Mouse (Mus musculus): ENCODE measurements around the gene Krt23. TPM values are rescaled to one million over a fixed set of nuclear protein-coding genes. Genes with fewer than 3 reads are reported as not detected.

Krt23 gene
- polyA plus RNA-seq, 1 experiment from 2014 or later: not detected

DNA sequence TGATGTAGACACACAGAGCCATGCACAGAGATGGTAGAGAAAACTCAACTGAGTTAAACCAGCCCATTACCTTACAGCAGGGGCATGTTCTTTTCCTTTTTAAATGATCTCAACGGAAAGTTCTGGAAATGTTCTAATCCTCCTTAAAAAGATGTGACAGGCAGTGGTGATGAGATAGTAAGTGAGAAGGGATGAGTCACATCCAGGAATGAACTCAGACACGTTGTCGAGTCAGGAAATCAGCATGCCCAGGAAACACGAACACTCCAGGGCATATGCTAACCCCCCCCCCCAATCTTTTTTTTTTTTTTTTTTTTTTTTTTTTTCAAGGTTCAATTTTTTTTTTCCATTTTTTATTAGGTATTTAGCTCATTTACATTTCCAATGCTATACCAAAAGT is 20.5 kb downstream of the Krt23 start:
- Histone ChIP-seq H3K9me3 (no peaks in the 10 kb centered on the region), H3K27me3 (ENCODE audit: insufficient read depth, poor library complexity, severe bottlenecking) (no peaks in the 10 kb centered on the region), H3K36me3 (no peaks in the 10 kb centered on the region), H3K4me1 (replicated peaks) (no peaks in the 10 kb centered on the region), H3K27ac (no peak overlapping the region), H3K4me3 (no peak overlapping the region)
- no peak for DNase-seq (ENCODE audit: low spot score)
- 88% methylated on average over 4 of the region's 4 CpGs for WGBS

DNA sequence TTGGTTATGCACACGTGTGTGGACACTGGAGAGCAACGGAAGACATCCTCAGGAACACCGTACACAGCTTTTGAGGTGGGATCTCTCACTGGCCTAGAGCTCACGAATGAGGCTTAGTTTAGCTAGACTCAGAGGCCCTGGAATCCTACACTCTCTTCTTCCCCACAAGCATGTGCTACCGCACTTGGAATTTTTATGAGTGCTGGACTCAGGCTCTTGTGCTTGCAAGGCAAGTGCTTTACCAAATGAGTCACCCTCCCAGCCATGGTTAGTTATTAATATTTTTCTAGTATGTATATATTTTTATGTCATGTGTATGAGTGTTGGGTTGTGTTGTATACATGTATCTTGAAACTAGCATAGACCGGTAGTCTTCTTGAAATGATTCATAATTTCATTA is 21.0 kb downstream of the Krt23 start:
- no peak for DNase-seq (ENCODE audit: low spot score)
- no peaks in the 10 kb centered on the region for H3K27me3 ChIP-seq (ENCODE audit: insufficient read depth, poor library complexity, severe bottlenecking)
- H3K9me3 ChIP-seq: no peaks in the 10 kb centered on the region
- no peak overlapping the region for H3K27ac ChIP-seq
- no peaks in the 10 kb centered on the region for H3K36me3 ChIP-seq
- H3K4me1 ChIP-seq (replicated peaks): no peaks in the 10 kb centered on the region
- H3K4me3 ChIP-seq: no peak overlapping the region
- 94% methylated on average over 6 of the region's 6 CpGs for WGBS

DNA sequence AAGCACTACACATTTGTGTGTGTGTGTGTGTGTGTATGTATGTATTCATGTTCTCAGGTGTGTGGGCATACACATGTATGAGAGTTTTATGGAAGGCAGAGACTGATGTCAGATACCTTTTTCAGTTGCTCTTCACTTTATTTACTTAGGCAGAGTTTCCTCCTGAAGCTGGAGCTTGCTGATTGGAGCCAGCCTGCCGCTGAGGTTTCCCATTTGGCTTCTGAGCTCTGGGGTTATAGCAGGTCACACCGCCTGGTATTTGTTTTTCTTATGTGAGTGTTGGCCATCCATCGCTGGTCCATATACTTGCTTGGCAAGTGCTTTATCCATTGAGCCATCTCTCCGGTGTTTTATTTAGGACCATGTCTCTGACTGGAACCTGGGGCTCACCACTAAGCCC is 23.7 kb downstream of the Krt23 start:
- H3K4me1 ChIP-seq (replicated peaks): no peaks in the 10 kb centered on the region
- H3K4me3 ChIP-seq: no peak overlapping the region
- H3K36me3 ChIP-seq: no peaks in the 10 kb centered on the region
- 85% methylated on average over 4 of the region's 4 CpGs for WGBS
- DNase-seq (ENCODE audit: low spot score): no peak
- no peak overlapping the region for H3K27ac ChIP-seq
- no peaks in the 10 kb centered on the region for H3K27me3 ChIP-seq (ENCODE audit: insufficient read depth, poor library complexity, severe bottlenecking)
- H3K9me3 ChIP-seq: no peaks in the 10 kb centered on the region

DNA sequence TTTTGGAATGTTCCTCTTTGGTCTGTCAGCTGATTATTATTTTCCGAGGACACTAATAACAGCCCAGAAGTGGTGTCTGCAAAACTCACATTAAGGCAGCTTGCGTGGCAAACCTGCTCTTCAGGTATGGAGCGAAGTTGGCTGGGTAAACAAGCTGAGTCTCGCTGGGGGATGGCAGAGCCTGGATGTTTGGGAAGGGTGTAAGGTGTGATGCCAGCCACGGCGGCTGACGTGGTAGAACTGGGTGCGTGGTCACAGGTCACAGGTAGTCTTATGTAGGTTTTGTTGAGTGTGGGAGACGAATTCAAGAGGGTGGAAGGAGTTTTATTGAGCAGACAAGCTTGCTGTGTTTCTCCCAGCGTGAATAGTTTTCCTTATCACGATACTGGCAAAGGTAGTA is 24.4 kb downstream of the Krt23 start:
- H3K27me3 ChIP-seq (ENCODE audit: insufficient read depth, poor library complexity, severe bottlenecking): no peaks in the 10 kb centered on the region
- DNase-seq (ENCODE audit: low spot score): no peak
- no peak overlapping the region for H3K27ac ChIP-seq
- no peaks in the 10 kb centered on the region for H3K4me1 ChIP-seq (replicated peaks)
- H3K9me3 ChIP-seq: no peaks in the 10 kb centered on the region
- no peak overlapping the region for H3K4me3 ChIP-seq
- 88% methylated on average over 11 of the region's 11 CpGs for WGBS
- H3K36me3 ChIP-seq: no peaks in the 10 kb centered on the region

DNA sequence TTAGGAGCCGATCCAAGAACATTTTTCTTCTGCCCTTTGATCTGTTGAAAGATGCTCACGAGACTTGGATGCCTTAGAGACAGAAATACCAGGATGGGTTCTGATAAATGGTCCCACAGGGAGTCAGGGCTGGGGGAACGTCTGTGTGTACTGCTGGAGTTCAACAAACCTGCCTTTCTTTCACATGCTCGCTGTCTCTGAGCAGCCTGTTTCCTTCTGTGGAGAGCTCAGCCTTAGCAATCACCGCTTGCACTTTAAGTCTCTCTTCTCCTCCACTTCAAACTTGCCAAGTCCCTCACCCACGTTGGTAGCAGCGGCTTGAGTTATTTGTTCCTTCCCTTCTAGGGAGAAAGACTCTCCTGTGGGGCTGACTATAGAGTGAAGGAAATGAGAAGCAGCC is 26.6 kb downstream of the Krt23 start:
- Histone ChIP-seq H3K27ac (no peak overlapping the region), H3K4me1 (replicated peaks) (no peaks in the 10 kb centered on the region), H3K4me3 (no peak overlapping the region), H3K36me3 (no peaks in the 10 kb centered on the region), H3K27me3 (ENCODE audit: insufficient read depth, poor library complexity, severe bottlenecking) (no peaks in the 10 kb centered on the region), H3K9me3 (no peaks in the 10 kb centered on the region)
- WGBS: 51% methylated on average over 7 of the region's 7 CpGs
- no peak for DNase-seq (ENCODE audit: low spot score)

DNA sequence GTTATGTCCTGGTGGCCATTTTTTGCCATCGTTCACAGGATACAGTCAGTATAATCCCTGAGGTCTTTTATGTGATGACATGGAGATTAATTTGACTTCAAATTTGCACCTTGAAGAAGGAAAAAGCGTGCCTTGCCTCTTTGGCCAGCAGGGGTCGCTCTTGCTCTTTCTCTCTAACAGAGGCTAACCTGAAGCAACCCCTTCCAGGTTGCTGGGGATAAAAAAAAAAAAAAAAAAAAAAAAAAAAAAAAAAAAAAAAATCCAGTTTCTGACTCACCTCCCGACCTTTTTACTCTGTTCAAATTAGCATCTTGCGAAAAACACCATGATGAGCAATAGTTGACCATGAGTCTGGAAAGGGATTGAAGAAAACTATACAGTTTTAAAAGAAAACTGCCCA is 28.1 kb downstream of the Krt23 start:
- peak; percentile 83 for DNase-seq (ENCODE audit: low spot score)
- H3K27ac ChIP-seq: no peak overlapping the region
- no peaks in the 10 kb centered on the region for H3K9me3 ChIP-seq
- H3K4me1 ChIP-seq (replicated peaks): no peaks in the 10 kb centered on the region
- no peaks in the 10 kb centered on the region for H3K27me3 ChIP-seq (ENCODE audit: insufficient read depth, poor library complexity, severe bottlenecking)
- 7% methylated on average over 5 of the region's 5 CpGs for WGBS
- no peaks in the 10 kb centered on the region for H3K36me3 ChIP-seq
- H3K4me3 ChIP-seq: no peak overlapping the region

- 16% methylated on average over 8 of the region's 8 CpGs for WGBS
- H3K4me3 ChIP-seq: no peak overlapping the region
- no peaks in the 10 kb centered on the region for H3K27me3 ChIP-seq (ENCODE audit: insufficient read depth, poor library complexity, severe bottlenecking)
- peak; percentile 72 for DNase-seq (ENCODE audit: low spot score)
- H3K36me3 ChIP-seq: no peaks in the 10 kb centered on the region
- H3K4me1 ChIP-seq (replicated peaks): no peaks in the 10 kb centered on the region
- no peaks in the 10 kb centered on the region for H3K9me3 ChIP-seq
- no peak overlapping the region for H3K27ac ChIP-seq
These were observed 29.8 kb downstream of the Krt23 start for GRCm38 (mm10) chr11:99463155-99463554.

DNA sequence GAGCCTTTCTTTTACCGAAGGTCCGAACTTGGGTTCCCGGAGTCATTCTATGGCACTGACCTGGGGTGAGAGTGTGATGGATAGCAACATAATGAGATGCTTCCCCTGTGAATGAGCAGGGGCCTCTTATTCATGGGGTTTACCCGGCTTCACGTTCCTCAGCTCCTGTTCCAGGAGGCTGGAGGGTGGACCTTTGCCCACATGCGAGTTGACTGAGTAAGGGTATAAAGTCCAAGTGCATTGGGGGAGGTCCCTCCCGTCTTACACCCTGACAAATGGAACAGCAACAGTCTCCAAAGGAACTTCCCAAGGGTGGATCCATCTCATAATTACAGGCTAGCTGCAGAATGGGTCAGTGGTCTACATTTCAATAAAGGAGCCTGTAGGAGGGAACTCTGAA is 31.2 kb downstream of the Krt23 start:
- no peak overlapping the region for H3K4me3 ChIP-seq
- no peak for DNase-seq (ENCODE audit: low spot score)
- H3K4me1 ChIP-seq (replicated peaks): no peaks in the 10 kb centered on the region
- no peaks in the 10 kb centered on the region for H3K36me3 ChIP-seq
- no peak overlapping the region for H3K27ac ChIP-seq
- no peaks in the 10 kb centered on the region for H3K9me3 ChIP-seq
- 68% methylated on average over 7 of the region's 7 CpGs for WGBS
- H3K27me3 ChIP-seq (ENCODE audit: insufficient read depth, poor library complexity, severe bottlenecking): no peaks in the 10 kb centered on the region

DNA sequence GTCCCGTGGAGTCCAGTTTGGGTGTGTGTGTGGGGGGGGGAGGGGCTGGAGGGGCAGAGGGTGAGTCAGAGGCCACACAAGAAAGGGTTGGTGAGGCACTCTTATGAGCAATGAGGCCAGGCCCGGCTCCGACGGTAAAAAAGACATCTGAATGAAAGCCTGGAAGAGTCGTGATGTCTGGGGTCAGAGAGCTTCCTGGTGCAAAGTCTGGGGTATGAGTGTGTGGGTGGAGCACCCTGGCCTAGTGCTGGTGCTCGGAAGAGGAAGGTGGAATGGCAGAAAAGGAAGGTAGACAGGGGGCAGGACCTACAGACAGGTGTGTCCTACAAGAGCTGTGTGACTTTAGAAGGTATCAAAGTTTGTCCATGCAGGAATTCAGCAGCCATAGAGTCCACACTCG is 34.0 kb downstream of the Krt23 start:
- Histone ChIP-seq H3K4me3 (no peak overlapping the region), H3K36me3 (no peaks in the 10 kb centered on the region), H3K4me1 (replicated peaks) (no peaks in the 10 kb centered on the region), H3K27me3 (ENCODE audit: insufficient read depth, poor library complexity, severe bottlenecking) (no peaks in the 10 kb centered on the region), H3K27ac (no peak overlapping the region), H3K9me3 (no peaks in the 10 kb centered on the region)
- no peak for DNase-seq (ENCODE audit: low spot score)
- WGBS: 69% methylated on average over 7 of the region's 7 CpGs

DNA sequence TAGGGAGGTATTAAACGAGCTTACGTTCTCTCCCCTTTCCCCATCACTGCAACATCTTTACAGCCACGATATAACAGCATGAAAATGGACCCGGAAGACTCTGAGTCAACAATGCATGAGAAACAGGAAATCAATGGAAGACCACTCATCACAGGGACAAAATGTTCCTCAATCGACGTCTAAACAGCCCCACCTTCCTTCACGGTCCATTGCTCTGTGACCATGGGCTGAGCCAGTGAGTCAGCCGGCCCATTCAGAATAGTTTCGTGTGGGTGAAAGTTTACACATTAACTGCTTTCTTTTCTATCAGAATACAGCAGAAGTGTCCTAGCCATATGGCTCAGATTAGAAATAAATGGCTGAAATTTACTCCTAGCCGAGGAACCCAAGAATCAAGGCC is 38.2 kb downstream of the Krt23 start:
- H3K9me3 ChIP-seq: no peaks in the 10 kb centered on the region
- H3K36me3 ChIP-seq: no peaks in the 10 kb centered on the region
- H3K27me3 ChIP-seq (ENCODE audit: insufficient read depth, poor library complexity, severe bottlenecking): no peaks in the 10 kb centered on the region
- DNase-seq (ENCODE audit: low spot score): no peak
- H3K4me3 ChIP-seq: no peak overlapping the region
- WGBS: 61% methylated on average over 10 of the region's 10 CpGs
- no peak overlapping the region for H3K27ac ChIP-seq
- no peaks in the 10 kb centered on the region for H3K4me1 ChIP-seq (replicated peaks)

DNA sequence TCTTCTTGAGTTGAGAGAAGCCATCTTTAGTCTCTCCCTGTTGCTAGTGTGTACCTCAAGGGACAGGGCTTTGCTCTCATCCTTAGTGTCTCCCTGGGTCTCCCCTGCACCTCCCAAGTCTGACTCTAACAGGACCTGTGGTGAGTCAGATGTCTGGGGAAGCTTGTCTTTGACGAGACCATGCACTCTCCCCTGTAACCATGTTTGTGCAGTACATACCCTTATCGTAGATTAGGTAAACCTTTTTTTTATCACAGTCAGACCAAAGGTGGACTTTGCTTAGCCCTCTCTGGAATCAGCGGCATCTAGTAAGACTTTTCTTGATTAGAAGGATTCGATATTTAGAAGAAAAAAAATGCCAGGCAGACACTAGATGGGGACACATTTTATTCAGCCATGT is 38.9 kb downstream of the Krt23 start:
- no peak overlapping the region for H3K27ac ChIP-seq
- WGBS: 89% methylated on average over 4 of the region's 4 CpGs
- no peaks in the 10 kb centered on the region for H3K36me3 ChIP-seq
- H3K9me3 ChIP-seq: no peaks in the 10 kb centered on the region
- H3K4me1 ChIP-seq (replicated peaks): no peaks in the 10 kb centered on the region
- no peak overlapping the region for H3K4me3 ChIP-seq
- H3K27me3 ChIP-seq (ENCODE audit: insufficient read depth, poor library complexity, severe bottlenecking): no peaks in the 10 kb centered on the region
- DNase-seq (ENCODE audit: low spot score): no peak

- H3K9me3 ChIP-seq: no peaks in the 10 kb centered on the region
- H3K4me3 ChIP-seq: no peak overlapping the region
- no peaks in the 10 kb centered on the region for H3K27me3 ChIP-seq (ENCODE audit: insufficient read depth, poor library complexity, severe bottlenecking)
- H3K27ac ChIP-seq: no peak overlapping the region
- no peaks in the 10 kb centered on the region for H3K36me3 ChIP-seq
- no peak for DNase-seq (ENCODE audit: low spot score)
- 75% methylated on average over 2 of the region's 2 CpGs for WGBS
- no peaks in the 10 kb centered on the region for H3K4me1 ChIP-seq (replicated peaks)
These were observed 44.2 kb downstream of the Krt23 start for GRCm38 (mm10) chr11:99448769-99449168.

GRCm38 (mm10) chr11:99441220-99441619 is 51.7 kb downstream of the Krt23 start:
- H3K27ac ChIP-seq: no peak overlapping the region
- no peaks in the 10 kb centered on the region for H3K36me3 ChIP-seq
- no peaks in the 10 kb centered on the region for H3K27me3 ChIP-seq (ENCODE audit: insufficient read depth, poor library complexity, severe bottlenecking)
- H3K9me3 ChIP-seq: no peaks in the 10 kb centered on the region
- no peak overlapping the region for H3K4me3 ChIP-seq
- WGBS: 74% methylated on average over 8 of the region's 8 CpGs
- 0 out of 2 replicates have a peak, but pooled peaks cover 4% of the 10 kb centered on the region for H3K4me1 ChIP-seq (replicated peaks)
- no peak for DNase-seq (ENCODE audit: low spot score)

GRCm38 (mm10) chr11:99439465-99439864 is 53.5 kb downstream of the Krt23 start:
- H3K27me3 ChIP-seq (ENCODE audit: insufficient read depth, poor library complexity, severe bottlenecking): no peaks in the 10 kb centered on the region
- no peak overlapping the region for H3K27ac ChIP-seq
- no peak overlapping the region for H3K4me3 ChIP-seq
- no peak for DNase-seq (ENCODE audit: low spot score)
- H3K9me3 ChIP-seq: no peaks in the 10 kb centered on the region
- 74% methylated on average over 10 of the region's 10 CpGs for WGBS
- no peaks in the 10 kb centered on the region for H3K36me3 ChIP-seq
- H3K4me1 ChIP-seq (replicated peaks): 0 out of 2 replicates have a peak, but pooled peaks cover 4% of the 10 kb centered on the region
